Mouse (Mus musculus) embryo, embryonic 11.5 days (tissue): ENCODE measurements at regions not wholly inside any gene's neighbourhood (a gene's known extent, or its start where the extent isn't known, plus 50 kb on each side); places are given as distances from the start of the nearest gene placed in this dataset.

Source experiments
- DNase-seq: peaks from one replicate; pipeline ENCODE4 v3.0.0-alpha.2; 2012; ENCODE audit warnings: low read depth, low spot score

GRCm38 (mm10) chr8:115929472-115930210, 222.0 kb upstream of the Maf start:
- DNase-seq = no peak

- DNase-seq = no peak
These were observed 214.3 kb upstream of the Maf start for GRCm38 (mm10) chr8:115921889-115922288.

- DNase-seq = no peak
These were observed 199.1 kb upstream of the Maf start for GRCm38 (mm10) chr8:115906650-115907049.

- no peak for DNase-seq
These were observed 196.3 kb upstream of the Maf start for GRCm38 (mm10) chr8:115903853-115904420.

- no peak for DNase-seq
These were observed 190.1 kb upstream of the Maf start for GRCm38 (mm10) chr8:115897521-115898178.

GRCm38 (mm10) chr8:115897086-115897485, 189.5 kb upstream of the Maf start:
- DNase-seq = no peak

- no peak for DNase-seq
These were observed 188.5 kb upstream of the Maf start for GRCm38 (mm10) chr8:115896066-115896465.

GRCm38 (mm10) chr8:115888278-115888677, 180.7 kb upstream of the Maf start:
- DNase-seq = no peak

- no peak for DNase-seq
These were observed 177.6 kb upstream of the Maf start for GRCm38 (mm10) chr8:115885121-115885743.

- no peak for DNase-seq
These were observed 176.2 kb upstream of the Maf start for GRCm38 (mm10) chr8:115883808-115884207.

GRCm38 (mm10) chr8:115881881-115882280, 174.3 kb upstream of the Maf start:
- no peak for DNase-seq

GRCm38 (mm10) chr8:115874789-115875188, 167.2 kb upstream of the Maf start:
- DNase-seq = no peak

GRCm38 (mm10) chr8:115871381-115871780, 163.8 kb upstream of the Maf start:
- no peak for DNase-seq

GRCm38 (mm10) chr8:115861381-115861780, 153.8 kb upstream of the Maf start:
- no peak for DNase-seq

- no peak for DNase-seq
These were observed 151.8 kb upstream of the Maf start for GRCm38 (mm10) chr8:115859406-115859805.

GRCm38 (mm10) chr8:115856816-115857215, 149.2 kb upstream of the Maf start:
- no peak for DNase-seq

- DNase-seq = no peak
These were observed 148.5 kb upstream of the Maf start for GRCm38 (mm10) chr8:115855934-115856629.

GRCm38 (mm10) chr8:115854209-115854900, 146.8 kb upstream of the Maf start:
- no peak for DNase-seq

- DNase-seq = no peak
These were observed 143.0 kb upstream of the Maf start for GRCm38 (mm10) chr8:115850552-115850951.

- no peak for DNase-seq
These were observed 125.8 kb upstream of the Maf start for GRCm38 (mm10) chr8:115833391-115833790.

- DNase-seq = no peak
These were observed 124.1 kb upstream of the Maf start for GRCm38 (mm10) chr8:115831675-115832074.
